Mouse (Mus musculus) embryonic stem cell, embryonic (primary cell): ENCODE data around the gene Spata48.

ENCODE experiments used
- CTCF ChIA-PET, 4 experiments: fragments of 300-600 bp in 2 of 4; fragments of 350-600 bp in 2 of 4; sonication (Branson Sonifier 250); formaldehyde crosslinking; loops; one replicate each; lab custom pipeline; 2022; ENCODE audit warnings: inconsistent platforms in 2 of 4; lab: Charles Lee
- POLR2A ChIA-PET, 4 experiments: fragments of 300-600 bp in 2 of 4; fragments of 350-600 bp in 2 of 4; sonication (Branson Sonifier 250); formaldehyde crosslinking; loops; one replicate each; lab custom pipeline; 2022; ENCODE audit warnings: antibody characterized with exemption in 4 of 4, inconsistent platforms in 1 of 4; lab: Charles Lee

The Spata48 gene

DNA sequence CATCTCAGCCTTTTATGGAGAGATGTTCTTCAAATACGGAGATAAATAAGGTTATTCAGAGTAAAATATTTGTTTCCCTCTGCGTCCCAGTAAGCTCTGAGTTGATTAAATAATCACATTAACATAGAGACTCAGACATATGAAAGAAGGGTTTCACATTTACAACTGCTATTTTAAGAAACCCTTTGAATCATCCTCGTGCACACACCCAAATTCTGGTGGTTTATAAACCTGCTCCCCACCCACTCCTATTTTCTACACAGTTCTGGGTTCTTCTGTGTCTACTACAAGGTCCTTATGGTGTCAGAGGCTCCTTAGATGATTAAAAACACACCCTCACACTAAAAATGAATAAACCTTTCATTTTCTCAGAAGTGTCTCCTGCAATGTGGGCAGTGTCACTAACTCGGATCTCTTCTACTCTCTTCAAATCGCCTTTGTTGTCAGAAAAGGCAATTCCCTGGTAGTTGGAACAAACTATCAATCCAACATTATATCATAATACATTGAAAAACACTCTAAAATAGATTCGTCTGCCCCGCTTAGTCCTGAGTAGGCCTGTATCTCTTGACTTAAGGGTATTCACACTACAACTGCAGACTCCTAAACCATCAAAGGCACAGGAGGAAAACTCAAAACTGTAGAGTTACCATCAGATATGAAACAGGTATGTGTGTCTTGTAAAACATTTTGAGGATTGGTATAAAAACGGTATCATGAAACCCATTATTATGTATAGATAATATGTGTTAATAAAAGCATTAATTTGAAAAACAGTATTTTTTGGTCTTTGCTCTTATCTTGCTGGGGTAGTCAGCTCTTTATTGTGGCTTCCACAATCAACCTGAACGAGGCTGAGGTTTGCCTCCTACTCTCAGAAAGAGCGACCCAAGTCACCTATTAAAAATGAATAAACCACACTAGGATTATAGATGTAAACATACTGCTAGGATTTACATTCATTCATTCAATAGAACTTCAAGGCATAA is 57.7 kb downstream of the Spata48 start:
- CTCF ChIA-PET: interaction anchor here in 1 of 4 experiments (0.7 kb wide), 1 partner anchor 21 kb away, joined by 3 read pairs; no protein-coding TSS in a partner anchor
- POLR2A ChIA-PET: no interaction called here

DNA sequence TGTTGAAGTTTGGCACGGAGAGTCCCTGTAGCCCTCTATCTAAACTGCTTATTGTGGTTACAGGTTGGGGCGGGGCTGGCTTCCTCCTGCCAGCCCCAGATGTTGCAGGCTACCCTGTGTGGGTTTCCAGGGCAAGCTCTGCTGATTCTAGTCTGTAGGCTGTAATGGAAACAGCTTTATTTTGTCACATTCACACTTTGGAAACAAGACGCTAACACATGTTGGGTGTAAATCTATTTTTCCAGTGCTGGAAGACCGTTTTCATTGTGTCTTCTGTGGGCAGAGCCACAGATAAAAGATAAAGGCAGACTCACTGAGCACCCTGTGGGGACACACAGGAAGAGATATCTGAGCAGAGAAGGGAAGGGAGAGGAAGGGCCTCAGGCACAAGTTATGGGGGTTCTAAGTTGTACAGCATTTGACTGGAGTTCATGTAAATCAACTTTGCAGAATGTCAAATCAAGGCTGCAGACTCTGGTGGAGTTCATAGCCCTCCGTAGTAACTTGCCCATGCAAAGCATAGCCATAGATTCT is 60.1 kb downstream of the Spata48 start:
- CTCF ChIA-PET: no interaction called here
- POLR2A ChIA-PET: no interaction called here

DNA sequence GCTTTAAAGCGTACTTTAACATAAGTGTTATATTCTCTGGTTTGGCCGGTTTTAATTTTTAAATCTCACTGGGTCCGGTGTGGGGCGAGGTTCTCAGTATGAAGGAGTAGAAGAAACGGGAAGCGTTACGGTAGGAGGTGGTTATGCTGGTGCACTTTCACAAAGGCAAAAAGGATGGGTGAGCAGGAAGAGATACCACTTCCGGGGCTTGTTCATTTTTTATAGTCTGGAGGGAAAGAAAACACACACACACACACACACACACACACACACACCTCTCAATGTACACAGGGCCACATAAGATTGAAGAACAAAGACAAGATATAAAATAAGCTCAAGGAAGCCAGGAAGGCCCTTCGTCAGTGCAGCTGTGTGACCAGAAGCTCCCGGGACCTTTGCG is 66.9 kb downstream of the Spata48 start:
- ChIA-PET CTCF (no interaction called here), POLR2A (interaction anchor here in 1 of 4 experiments (1.3 kb wide), 1 partner anchor 165 kb away, joined by 3 read pairs; no protein-coding TSS in a partner anchor)

DNA sequence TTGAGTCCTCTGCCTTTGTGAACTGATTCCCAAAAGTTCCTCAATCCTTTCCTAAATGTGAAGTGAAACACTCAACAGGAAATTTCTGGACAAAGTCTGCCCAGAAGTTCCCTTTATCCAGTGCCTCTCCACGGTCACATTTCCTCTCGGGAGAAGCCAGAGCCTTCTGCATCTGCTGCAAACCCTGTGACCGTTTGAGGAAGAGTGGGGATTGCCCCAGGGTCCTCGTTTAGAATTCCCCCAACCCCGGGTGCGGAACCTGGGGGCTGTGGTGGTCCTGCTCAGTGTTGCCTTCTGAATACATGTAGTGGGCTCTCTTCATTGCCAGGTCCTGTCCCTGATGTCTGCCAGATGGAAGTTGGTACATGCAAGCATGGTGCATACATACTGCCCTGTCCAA is 67.3 kb downstream of the Spata48 start:
- ChIA-PET CTCF (no interaction called here), POLR2A (no interaction called here)

DNA sequence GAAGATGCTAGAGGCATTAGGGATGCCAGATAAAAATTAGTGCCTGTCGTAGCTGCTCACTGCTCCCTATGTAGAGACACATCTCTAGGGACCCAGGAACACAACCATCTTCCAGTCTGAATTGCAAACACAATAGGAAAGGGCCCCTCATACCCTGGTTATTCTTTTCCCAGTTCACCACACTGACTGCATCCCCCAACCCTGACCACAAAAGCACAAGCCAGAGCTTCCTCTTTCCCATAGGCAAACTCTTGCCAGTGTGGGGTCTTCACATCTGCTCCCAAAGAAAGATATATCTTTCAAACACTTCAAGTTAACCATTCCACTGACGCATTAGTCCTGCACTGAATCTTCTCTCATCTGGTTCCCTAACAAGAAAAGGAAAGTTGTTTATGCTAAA is 68.2 kb downstream of the Spata48 start:
- POLR2A ChIA-PET: no interaction called here
- CTCF ChIA-PET: no interaction called here

DNA sequence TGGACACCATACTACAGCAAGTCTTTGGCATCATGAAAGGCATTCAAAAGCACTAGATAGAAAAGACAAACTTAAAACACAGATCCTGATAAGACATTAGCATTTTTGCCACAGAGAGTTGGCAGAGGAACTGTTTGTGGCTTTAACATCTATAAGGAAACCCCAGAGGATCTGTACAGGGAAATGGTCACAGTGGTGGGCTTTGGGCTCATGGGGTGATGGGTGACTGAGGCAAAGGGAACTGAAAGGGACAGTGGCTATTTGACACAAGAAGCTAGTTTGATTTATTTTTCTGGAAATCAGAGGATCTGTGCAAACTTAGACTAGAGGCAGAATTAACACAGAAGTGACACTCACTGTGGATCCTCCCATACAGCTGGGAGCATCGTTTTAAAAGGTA is 74.4 kb downstream of the Spata48 start:
- ChIA-PET POLR2A (interaction anchor here in 1 of 4 experiments (0.7 kb wide), 1 partner anchor 50 kb away, joined by 3 read pairs; no protein-coding TSS in a partner anchor), CTCF (no interaction called here)

DNA sequence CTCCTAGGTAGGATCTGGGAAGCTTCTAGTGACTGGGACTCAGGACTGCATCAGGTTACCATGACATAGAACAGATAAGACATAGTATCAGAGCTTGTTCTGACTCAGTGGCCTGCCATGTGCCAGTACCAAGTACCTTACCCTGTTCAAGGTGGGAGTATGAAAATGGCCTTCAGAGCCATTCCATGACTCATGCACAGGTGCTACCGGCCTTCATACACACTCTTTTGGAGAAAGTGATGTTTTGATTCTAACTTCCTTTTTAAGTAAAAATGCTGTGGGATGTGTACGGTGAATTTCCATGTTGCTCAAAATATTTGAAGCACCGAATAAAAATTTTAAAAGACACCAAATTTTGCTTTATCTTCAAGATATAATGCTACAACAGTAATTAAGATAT is 84.1 kb downstream of the Spata48 start:
- CTCF ChIA-PET: no interaction called here
- POLR2A ChIA-PET: no interaction called here

DNA sequence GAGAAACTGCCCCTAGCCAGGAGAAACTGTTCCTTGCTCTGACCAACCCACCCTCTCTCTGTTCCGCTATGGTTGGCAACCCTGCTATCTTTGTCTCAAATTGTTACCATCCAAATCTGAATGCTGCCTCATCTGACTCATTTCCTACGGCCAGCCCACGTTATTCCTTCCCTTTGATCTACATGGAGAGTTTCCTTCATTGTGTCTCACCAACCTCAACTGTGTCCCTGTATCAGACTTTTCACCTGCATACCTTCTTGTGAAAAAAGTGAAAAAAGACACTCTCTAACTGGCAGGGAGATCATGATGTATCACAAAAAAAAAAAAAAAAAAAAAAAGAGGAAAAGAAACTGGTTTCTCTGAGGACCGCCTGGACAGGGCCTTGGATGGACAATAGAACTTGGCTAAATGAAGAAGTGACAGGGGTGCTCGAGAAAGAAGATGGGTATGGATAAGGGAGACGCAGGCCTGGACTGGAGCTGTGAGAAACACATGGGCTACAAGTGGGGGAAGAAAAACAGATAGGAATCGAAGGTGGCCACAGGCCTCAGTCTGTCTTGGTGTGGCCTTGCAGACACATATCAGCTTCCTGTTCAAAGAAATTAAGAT is 85.1 kb downstream of the Spata48 start:
- CTCF ChIA-PET: interaction anchor here in 2 of 4 experiments (0.9 to 1.9 kb wide), 2 partner anchors 10 kb away, joined by 4 to 5 read pairs; no protein-coding TSS in a partner anchor

DNA sequence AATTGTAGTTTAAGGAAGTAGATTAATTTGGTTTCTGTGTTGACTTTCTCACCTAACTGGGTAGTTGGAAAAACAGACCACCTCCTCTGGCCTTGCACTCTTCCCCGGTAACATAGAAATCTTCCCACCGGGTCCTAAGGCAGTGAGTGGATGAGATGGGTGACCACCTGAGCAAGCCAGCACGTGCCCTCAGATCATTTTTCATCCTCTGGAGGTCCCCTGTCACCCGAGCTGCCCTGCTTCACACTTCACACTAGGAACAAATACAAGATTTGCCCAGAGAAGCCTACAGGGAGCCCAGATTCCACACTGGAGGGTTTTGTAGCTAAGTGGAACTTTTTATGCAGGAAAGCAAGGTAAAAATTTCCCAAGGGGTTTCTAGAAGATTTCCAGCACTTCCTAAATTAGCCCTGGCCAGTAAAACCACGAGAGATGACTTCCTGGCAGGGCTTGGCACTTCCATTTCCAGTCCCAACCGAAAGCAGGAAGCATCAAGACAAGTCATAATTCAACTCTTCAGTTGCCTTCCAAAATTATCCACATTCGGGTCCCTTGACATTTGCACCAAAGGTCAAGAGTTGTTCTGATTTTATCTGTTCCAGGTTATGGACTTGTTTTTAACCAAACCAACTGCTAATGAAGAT is 85.8 kb downstream of the Spata48 start:
- ChIA-PET POLR2A (no interaction called here), CTCF (interaction anchor here in 2 of 4 experiments (0.9 to 1.9 kb wide), 3 partner anchors 9 to 10 kb away, joined by 4 to 5 read pairs (median 4); no protein-coding TSS in a partner anchor)

More for the DNA sequence above, 85.1 kb downstream of the Spata48 start:
- POLR2A ChIA-PET: no interaction called here

DNA sequence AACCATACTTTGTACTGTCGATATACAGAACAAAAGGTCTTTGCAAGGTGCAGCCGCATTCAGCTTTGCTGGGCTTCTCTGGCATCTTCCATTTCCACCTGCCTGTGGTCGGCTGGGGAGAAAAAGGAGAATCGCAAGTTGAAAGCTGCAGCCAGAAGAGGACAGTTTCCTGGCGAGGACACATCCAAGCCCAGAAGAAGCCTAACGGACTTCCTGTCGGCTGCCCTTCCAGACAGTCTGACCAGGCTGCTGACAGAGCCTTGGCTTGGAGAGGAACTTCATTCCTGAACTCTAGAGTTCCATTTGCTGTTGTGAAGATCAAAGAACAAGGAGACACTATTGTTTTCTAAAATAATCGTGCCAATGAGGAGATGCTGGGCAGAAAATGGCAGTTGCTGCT is 93.7 kb downstream of the Spata48 start:
- CTCF ChIA-PET: interaction anchor here in 3 of 4 experiments (0.6 to 4.8 kb wide), 7 partner anchors 94 to 420 kb away, joined by 3 to 52 read pairs (median 13); partner anchors contain the start of genes Spata48 (in 1 of the 3) and Zpbp (in 1 of the 3)
- POLR2A ChIA-PET: no interaction called here

DNA sequence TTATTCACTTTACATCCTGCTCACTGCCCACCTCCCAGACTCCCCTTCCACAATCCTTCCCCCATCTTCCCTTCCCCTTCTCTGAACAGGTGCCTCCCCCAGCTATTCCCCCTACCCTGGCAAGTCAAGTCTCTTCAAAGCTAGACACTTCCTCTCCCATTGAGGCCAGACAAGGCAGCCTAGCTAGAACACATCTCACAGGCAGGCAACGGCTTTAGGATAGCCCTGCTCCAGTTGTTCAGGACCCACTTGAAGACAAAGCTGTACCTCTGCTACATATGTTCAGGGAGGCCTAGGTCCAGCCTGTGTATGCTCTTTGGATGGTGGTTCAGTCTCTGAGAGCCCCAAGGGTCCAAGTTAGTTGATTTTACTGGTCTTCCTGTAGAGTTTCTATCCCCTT is 94.3 kb downstream of the Spata48 start:
- POLR2A ChIA-PET: interaction anchor here in 1 of 4 experiments (0.6 kb wide), 2 partner anchors 24 to 241 kb away, joined by 3 to 4 read pairs; no protein-coding TSS in a partner anchor

DNA sequence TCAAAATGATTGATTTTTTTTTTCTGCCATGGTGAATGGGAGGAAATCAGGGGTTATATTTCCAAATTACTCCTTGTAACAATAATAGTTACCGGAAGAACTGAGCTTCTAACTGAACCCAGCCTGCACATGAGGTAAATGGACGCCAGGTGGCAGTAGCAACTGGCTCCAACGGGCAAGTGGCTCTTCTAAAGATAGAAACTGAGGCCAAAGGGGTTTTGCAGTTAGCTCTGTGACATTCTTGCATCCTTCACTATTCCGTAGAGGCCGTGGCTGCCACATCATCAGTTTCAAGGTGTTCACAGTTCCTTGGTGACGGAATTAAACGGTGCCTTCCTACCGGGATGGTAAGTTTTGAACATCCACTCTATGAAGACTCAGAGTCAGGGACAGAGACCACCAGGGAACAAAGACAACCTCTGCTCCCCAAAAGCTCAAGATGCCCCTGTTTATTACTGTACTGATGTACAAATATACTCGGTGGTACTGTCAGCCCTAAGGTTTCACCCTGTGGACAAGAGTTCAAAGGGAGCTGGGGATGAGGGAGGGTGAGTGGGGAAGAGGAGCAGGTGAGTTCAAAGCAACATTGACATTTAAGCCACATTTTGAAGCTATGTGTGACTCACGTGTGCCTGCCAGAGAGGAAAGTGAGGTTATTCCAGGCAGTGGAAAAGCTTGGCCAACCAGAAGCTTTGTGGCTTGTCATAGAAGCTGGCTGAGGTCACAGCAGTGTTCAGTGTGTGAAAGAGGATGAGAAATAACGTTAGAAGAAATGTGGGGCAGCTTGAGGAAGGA is 95.5 kb downstream of the Spata48 start:
- ChIA-PET CTCF (interaction anchor here (0.5 to 4.8 kb wide), 63 partner anchors 8 to 1135 kb away, joined by 3 to 52 read pairs (median 4); partner anchors contain the start of genes Spata48 (in 3 of the 4), Zpbp (in 2 of the 4) and Fignl1 (in 1 of the 4)), POLR2A (interaction anchor here in 3 of 4 experiments (0.6 to 1.5 kb wide), 7 partner anchors 9 to 417 kb away, joined by 3 to 7 read pairs (median 3); partner anchors contain the start of gene Fignl1 (in 1 of the 3))

More for the DNA sequence above, 94.3 kb downstream of the Spata48 start:
- CTCF ChIA-PET: interaction anchor here (0.6 to 4.8 kb wide), 13 partner anchors 10 to 419 kb away, joined by 3 to 52 read pairs (median 10); partner anchors contain the start of genes Spata48 (in 1 of the 4) and Zpbp (in 1 of the 4)

DNA sequence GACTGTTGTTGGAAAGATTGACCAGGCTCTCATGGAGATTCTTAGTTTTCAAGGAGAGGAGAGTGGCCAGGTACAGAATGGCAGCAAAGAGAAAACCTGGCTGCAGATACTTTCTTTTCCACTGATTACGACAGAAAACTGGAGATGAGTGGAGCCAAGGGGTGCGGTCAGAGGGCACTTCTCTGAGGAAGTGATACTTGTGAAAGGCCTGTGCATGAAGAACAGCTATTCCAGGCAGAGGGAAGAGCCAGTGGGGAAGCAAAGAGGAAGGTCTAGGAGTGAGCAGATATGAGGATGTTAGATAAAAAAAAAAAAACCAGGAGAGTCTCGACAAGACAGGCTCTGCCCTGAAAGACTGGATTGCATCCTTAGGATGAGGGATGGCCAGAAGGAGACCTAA is 96.8 kb downstream of the Spata48 start:
- ChIA-PET POLR2A (no interaction called here), CTCF (interaction anchor here in 3 of 4 experiments (1.3 to 4.8 kb wide), 5 partner anchors 230 to 417 kb away, joined by 6 to 52 read pairs (median 13); no protein-coding TSS in a partner anchor)

DNA sequence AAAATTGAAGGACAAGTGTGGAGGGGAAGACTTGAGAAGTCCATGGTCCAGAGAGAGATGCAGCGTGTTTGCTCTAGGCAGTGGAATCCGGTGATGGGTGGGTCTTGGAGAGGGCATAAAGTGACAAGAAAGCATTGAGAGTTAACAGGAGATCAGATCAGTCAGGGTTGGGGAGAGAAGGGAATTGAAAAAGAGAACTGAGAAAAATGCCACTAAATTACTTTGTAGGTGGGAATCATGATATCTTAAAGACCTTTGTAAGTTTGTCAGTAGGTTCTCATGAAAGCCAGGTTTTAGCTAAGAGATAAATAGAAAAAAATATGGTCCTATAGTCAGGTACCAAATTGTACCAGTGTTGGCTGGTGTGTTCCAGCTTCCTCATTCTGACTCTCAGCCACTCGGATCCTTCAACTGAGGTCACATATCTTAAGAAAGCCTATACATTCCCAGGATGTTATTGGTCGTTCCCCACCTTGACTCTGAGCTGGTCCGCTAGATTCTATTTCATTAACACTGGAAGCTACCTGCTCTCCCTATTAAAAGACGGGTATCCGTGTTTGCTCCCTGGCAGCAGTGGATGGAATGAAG is 97.3 kb downstream of the Spata48 start:
- ChIA-PET POLR2A (interaction anchor here in 1 of 4 experiments (1.4 kb wide), 1 partner anchor 18 kb away, joined by 3 read pairs; no protein-coding TSS in a partner anchor), CTCF (interaction anchor here in 2 of 4 experiments (1.3 to 4.8 kb wide), 2 partner anchors 229 to 230 kb away, joined by 6 to 52 read pairs; no protein-coding TSS in a partner anchor)

DNA sequence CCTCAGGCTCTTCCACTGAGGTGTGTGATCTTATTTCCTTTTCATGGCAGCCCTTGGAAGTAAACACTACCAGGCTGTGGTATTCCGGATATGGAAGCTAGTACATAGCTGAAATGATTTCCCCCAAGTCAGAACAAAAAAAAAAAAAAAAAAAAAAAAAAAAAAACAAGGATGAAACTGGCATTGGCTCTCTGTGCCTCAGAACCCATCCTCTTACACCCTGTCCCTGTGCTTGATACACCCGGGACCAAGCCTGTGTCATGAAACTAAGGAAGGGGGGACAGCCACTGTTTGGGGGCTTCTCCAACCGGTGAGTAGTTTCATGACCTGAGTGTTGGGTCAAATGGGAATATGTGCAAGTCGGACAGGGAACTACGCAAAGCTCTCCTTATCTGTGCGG is 99.2 kb downstream of the Spata48 start:
- ChIA-PET CTCF (interaction anchor here (0.5 to 0.9 kb wide), 4 partner anchors 135 to 296 kb away, joined by 3 to 6 read pairs (median 4); no protein-coding TSS in a partner anchor), POLR2A (no interaction called here)

DNA sequence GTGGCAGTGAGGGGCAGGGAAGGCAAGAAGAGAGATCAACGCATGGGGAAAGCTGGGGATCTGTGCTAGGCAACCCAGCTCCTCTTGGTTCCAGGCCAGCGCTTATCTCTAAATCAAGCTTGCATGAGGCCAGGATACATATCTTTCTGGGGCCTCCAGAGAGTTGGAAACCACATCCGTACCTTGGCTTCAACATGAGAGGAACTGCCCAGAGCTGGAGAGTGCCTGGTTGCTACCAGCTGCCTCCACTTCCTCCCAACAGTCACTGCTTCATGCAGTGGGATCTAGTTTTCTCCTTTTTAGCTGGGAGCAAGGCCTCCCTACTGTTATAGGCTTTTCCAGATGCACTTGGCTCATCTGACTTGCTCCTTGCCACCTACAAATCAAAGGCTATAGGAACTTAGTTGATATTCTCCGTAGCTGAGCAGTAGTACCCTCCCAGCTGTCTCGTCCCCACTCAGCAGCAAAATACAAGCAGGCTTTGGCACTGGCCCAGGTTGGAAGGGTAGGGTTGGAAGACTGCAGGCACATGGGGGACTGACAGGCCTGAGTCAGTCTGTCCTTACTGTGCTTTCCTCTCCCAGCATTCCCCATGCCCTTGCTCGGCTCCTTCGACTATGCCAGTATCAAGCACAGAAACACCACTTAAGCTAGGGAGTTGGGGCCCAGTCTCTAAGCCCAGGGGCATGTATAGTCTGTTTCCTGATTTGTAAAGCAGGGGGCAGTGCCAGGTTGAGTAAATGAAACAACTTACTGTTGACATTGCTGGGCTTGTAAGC is 102.6 kb downstream of the Spata48 start:
- ChIA-PET POLR2A (no interaction called here), CTCF (interaction anchor here in 2 of 4 experiments (0.6 to 1.9 kb wide), 4 partner anchors 7 to 246 kb away, joined by 3 to 8 read pairs (median 4); no protein-coding TSS in a partner anchor)
